Mouse (Mus musculus): ENCODE results near the gene Gm15557.

The Gm15557 gene

DNA sequence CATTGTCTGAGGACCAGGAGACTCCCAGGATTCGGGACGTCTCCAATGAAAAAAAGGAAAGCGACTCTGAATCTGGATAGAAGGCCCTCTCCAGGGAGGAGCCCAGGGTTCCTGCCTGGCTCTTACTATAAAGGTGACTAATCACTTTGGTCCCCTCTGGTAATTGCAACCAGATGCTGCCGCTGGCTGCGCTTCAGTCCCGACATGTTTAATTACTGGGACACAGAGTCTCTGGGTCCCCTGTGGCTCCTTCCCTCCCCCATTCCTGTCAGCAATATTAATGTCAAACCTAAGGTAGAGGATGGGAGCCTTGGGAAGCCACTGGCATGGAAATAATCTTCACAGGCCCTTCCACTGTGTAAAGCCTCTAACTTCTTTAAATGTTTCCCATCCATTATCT is 8.8 kb downstream of the Gm15557 start:
- DNase-seq (ENCODE audit: extremely low read depth, low read depth): no peak

DNA sequence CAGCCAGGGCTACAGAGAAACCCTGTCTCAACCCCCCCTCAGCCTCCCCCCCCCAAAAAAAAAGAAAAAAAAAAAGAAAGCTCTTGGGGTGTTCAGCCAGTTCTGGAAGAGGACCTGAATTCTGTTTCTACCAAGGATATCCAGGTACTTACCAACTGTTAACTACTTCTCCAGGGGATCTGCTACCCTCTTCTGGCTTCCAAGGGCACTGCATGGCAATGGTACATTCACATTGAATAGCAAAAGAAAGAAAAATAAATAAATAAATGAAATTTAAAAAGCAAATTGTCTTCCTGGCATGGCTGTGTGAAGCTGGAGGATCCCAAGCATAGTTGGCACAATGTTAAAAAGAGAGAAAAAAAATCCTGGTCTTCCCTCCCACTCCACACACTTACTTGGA is 11.5 kb downstream of the Gm15557 start:
- DNase-seq (ENCODE audit: extremely low read depth, low read depth): no peak

DNA sequence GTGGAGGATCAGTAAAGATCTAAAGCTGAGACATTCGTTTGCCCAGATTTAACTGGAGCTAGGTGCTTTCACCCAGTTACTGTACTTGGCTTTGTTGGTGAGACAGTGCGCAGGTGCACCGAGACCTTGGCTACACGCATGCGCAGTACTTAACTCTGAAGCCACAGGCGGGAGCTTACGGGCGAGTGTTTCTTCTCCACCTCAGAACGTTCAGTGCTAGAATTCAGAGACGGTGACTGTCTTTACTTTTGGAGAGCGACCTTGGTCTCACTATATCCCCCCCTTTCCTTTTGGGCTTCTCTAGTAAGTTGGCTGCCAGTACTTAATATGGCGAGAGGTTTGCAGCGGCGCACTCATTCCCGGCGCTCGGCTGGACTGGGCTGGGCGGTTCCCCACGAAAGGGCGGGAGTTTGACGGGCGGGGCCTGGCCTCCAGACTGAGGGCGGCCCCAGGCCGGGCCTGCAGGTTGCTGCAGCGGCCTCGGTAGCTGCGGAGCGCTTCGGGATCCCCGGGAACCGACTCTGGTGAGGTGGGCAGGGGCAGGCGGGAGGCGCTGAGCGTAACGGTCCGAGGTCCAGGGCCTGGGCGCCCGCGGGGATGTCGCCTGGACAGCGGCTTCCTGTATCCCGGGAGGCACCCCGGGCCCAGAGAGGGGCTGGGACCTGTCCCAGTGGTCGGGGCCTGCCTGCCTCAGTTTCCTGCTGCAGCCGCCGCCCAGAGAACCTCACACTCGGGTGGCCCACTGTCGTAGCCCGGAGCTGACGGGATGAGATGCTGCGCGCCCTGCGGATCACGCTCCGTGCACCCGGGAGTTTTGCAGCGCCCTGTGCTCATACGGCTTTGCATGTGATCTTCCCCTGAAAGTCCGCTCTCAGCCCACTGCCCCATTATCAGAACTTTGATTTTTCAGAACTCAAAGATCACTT is 15.9 kb downstream of the Gm15557 start, which contains the start of gene Cep250:
Gene Cep250 (plus strand): TSS at position 325 of the 926 bp plus-strand sequence.
- DNase-seq (ENCODE audit: extremely low read depth, low read depth): peak; percentile 77

DNA sequence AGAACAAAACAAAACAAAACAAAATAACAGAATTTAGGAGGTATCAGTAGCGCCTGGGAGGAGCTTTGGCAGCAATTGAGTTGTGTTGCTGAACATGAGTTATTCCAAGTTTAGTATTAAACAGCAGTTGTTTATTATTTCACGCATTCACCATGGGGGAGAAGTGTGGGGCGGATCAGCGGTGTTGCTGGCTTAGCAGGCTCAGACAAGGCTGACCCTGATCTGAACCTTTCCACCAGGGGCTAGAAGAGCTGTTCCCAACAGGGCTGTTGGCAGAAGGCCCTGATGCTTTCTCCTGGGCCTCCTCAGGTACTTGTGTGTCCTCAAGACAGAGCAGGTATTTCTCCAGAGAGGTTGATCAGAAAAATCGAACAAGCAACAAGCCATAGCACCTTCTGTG is 19.5 kb downstream of the Gm15557 start:
- no peak for DNase-seq (ENCODE audit: extremely low read depth, low read depth)

DNA sequence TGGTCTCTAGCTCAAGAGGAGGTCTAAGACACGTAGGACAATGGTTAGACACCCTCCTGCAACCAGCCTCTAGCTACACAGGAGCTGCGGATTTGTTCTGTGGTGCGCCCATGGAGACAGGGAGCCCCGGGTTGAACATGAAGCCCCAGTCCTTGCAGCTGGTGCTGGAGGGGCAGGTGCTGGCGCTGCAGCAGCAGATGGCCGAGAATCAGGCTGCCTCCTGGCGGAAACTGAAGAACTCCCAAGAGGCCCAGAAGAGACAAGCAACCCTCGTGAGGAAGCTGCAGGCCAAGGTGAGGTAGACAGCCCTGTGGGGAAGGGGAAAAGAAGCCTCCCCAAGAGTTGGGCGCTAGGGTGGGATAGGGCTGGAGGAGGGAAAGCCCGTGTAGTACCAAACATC is 21.3 kb downstream of the Gm15557 start:
- no peak for DNase-seq (ENCODE audit: extremely low read depth, low read depth)

DNA sequence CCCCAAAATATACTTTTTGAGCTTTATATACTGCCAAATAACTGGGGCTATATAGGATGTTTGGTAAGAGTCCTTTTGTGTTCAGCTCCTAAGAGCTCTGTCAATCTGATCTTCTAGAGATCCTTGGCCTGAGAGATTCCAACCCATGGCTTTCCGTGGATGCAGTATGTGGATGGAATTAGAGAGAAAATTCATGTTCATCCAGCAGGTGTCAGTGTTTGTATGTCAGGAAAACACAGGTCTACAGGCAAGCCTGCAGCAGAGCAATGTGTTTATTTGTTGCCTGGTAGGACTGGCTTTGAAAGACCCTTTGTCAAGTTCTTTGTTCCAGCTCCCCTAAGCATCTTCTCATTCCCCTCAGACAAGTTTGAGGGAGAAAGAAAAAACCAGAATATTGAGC is 22.5 kb downstream of the Gm15557 start:
- DNase-seq (ENCODE audit: extremely low read depth, low read depth): no peak

DNA sequence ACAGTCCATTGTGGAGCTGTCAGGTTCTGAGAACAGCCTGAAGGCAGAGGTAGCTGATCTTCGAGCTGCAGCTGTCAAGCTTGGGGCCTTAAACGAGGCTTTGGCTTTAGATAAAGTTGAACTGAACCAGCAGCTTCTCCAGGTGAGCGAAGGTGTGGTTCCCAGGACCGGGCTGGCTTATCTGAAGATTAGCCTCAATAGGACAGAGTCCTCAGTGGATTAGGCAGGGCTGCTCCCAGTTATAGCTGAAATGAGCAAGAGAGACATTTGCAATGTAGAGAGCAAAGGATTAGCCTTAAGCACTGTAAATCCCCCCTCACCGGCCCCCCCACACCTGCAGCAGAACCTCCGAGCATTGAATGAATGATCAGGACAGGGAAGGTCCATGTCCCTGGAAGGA is 32.8 kb downstream of the Gm15557 start:
- DNase-seq (ENCODE audit: extremely low read depth, low read depth): no peak

DNA sequence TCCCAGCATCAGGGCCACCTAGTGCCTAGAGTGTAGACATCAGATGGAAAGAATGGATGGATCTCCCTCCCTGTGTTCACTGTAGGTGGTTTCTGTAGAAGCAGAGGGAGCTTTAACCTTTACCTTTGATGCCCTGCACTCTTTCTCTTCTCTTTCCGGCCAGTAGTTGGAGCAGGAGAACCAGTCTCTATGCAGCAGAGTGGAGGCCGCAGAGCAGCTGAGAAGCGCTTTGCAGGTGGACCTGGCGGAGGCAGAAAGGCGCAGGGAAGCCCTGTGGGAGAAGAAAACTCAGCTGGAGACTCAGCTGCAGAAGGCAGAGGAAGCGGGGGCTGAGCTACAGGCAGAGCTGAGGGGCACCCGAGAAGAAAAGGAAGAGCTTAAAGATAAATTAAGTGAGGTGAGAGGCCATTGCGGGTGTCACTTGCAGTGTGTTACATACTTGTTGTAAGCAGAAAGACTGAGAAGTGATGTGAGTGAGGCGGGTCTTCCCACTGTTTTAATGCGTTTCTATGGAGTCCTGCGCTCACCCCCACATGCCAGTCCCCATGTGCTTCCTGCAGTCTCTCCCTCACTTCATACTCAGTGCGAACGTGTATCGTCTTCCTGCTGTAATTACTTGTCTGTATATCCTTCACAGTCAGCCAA is 33.7 kb downstream of the Gm15557 start:
- DNase-seq (ENCODE audit: extremely low read depth, low read depth): no peak

DNA sequence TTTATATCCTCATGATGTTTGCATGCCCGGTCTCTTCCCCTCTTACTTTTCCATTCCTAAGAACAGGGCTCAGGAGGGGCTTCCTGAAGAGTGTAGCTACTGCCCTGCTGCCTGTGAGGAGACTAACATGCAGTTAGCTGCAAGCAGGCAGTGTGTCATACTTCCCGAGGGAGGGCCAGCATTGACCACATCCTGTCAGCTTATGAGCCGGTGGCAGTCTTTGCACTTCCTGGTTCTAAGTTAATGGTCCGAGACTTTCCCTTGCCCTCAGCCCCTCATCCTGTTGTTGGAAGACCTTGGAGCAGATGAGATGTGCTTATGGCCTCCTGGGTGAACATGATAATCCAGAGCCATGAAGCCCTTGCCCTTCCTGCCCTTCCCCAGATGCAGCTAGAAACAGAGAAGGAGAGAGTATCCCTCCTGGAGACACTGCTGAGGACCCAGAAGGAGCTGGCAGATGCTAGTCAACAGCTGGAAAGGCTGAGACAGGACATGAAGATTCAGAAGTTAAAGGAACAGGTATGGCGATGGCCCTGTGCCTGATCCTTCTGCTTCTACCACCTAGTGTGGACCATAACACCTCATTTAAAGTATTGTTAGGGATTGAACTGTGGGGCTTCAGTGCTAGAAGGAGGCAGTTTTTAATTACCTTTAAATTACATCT is 38.9 kb downstream of the Gm15557 start:
- no peak for DNase-seq (ENCODE audit: extremely low read depth, low read depth)

DNA sequence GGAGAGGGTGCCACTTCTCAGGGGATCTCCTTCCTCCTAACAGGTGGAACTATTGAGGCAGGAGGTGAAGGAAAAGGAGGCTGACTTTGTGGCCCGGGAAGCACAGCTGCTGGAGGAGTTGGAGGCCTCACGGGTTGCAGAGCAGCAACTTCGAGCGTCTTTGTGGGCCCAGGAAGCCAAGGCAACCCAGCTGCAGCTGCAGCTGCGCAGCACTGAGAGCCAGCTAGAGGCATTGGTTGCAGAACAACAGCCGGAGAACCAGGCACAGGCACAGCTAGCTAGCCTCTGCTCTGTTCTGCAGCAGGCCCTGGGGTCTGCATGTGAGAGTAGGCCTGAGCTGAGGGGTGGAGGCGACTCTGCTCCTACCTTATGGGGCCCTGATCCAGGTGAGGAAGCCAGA is 45.2 kb downstream of the Gm15557 start:
- DNase-seq (ENCODE audit: extremely low read depth, low read depth): no peak

DNA sequence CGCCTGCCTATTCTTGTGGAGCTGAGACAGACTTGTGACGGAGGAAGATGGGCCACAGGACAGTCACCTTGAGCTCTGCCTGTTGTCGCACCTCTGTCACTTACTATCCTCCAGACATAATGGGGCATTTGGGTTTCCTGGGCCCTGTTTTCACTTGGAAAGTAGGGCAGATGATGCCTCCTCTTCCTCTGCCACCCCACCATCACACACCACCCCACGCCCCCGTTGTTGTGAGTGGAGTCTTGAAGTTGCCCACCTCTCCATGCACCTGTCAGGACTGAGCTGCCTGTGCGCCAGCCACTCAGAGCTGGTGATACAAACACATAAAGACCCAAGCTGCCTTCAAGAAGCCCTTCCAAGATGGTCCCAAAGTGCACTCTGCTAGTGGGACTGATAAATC is 46.6 kb downstream of the Gm15557 start:
- DNase-seq (ENCODE audit: extremely low read depth, low read depth): no peak

DNA sequence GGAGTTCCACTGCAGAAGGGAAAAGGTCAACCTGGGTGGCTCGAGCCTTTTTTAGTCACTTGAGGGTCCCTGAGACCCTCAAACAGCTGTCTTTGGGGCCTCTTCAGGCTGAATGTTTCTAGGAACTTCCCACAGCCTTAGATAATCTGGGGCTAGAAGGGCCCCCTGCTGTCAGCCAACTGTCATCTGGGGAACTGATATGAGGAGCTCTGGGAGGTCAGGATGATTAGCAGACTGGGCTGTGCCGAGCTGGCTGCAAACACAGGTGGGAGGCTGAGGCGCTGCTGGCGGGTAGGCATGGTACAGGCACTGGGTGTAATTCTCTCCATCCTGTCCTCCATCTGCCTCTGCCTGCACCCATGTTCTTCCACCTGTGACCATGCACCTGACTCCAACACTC is 48.6 kb downstream of the Gm15557 start:
- peak; percentile 68 for DNase-seq (ENCODE audit: extremely low read depth, low read depth)

DNA sequence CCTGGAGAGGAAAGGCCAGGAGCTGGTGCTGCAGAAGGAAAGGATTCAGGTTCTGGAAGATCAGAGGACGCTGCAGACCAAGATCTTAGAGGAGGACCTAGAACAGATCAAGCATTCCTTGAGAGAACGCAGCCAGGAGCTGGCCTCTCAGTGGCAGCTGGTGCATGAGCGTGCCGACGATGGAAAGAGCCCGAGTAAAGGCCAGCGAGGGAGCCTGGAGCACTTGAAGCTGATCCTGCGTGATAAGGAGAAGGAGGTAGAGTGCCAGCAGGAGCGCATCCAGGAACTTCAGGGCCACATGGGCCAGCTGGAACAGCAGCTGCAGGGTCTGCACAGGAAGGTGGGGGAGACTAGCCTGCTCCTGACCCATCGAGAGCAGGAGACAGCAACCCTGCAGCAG is 50.6 kb downstream of the Gm15557 start:
- no peak for DNase-seq (ENCODE audit: extremely low read depth, low read depth)

DNA sequence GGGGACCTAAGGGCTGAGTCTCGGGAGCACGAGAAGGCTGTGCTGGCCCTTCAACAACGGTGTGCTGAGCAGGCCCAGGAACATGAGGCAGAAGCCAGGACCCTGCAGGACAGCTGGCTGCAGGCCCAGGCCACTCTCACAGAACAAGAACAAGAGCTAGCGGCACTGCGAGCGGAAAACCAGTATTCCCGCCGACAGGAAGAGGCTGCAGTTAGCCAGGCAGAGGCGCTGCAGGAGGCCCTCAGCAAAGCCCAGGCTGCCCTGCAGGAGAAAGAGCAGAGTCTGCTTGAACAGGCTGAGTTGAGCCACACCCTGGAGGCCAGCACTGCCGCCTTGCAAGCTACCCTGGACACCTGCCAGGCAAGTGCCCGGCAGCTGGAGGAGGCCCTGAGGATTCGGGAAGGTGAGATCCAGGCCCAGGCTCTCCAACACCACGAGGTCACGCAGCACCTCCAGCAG is 51.4 kb downstream of the Gm15557 start:
- no peak for DNase-seq (ENCODE audit: extremely low read depth, low read depth)

All from MEL-GATA-1-ER (cell line).